Mouse (Mus musculus) cerebellum, adult 11-12 months (tissue): ENCODE measurements around the gene Gba2.
"Not testable (repeated sequence)": the region's sequence is repeated elsewhere in the genome, so short reads cannot be mapped to it uniquely, and the experiment has no call there.

Source experiments
- DNase-seq: peaks from one replicate; pipeline ENCODE4 v3.0.0; 2022

The Gba2 gene

GRCm38 (mm10) chr4:43578376-43579204 is at the start of gene Gba2, which contains the start of gene Rgp1:
Gba2 (minus strand) TSS chr4:43578873.
Rgp1 (plus strand) TSS chr4:43578715.
- peak; percentile 88 for DNase-seq

DNA sequence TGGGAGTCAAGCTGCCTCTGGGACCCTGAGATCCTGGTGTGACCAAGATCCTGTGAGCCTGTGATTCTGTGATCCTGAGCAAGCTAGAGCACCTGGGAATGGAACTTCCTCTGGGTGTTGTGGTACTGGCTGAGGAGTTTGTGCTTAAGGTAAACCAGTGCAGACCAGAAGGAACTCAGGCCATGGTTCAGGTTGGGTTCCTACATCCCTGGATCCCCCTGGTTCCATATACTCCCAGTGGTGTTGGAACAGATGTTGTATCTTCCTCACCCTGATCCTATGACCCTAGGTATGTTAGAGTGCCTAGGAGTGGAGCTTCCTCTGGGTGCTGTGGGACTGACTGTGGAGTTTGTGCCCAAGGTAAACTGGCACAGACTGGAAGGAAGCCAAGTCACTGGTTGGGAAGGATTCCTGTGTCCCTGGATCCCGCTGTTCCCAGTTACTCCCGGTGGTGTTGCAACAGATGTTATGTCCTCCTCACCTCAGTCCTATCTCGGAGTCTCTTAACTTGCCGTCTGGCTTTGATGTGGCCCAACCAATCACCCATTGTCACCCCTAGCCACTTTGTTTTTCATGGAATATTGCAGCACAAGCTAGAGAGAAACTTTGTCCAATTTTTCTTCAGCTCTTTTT is 41.6 kb upstream of the Gba2 start:
- DNase-seq: no peak

- DNase-seq: no peak
Measured at GRCm38 (mm10) chr4:43613060-43613730, 34.5 kb upstream of the Gba2 start.

- DNase-seq: no peak
Measured at GRCm38 (mm10) chr4:43612534-43612933, 33.9 kb upstream of the Gba2 start.

- DNase-seq: no peak
Measured at GRCm38 (mm10) chr4:43604751-43605685, 26.3 kb upstream of the Gba2 start.

DNA sequence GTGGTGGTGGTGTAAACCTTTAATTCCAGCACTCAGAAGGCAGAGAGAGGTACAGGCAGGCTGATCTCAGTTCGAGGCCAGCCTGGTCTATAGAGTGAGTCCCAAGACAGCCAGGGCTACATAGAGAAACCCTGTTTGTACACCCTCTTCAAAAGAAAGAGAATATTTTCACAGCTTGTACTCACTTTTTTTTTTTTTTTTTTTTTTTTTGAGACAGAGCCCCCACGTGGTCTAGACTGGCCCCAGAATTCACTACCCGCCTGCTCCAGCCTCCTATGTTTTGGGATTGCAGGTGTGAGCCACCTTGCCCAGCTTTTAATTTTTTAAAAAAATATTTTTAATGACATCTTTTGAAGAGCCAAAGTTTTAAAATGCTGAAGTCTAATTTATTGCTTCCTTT is 25.4 kb upstream of the Gba2 start:
- no peak for DNase-seq

GRCm38 (mm10) chr4:43600195-43600934 is 21.7 kb upstream of the Gba2 start:
- DNase-seq: no peak

- DNase-seq: no peak
Measured at GRCm38 (mm10) chr4:43598650-43599380, 20.1 kb upstream of the Gba2 start.

DNA sequence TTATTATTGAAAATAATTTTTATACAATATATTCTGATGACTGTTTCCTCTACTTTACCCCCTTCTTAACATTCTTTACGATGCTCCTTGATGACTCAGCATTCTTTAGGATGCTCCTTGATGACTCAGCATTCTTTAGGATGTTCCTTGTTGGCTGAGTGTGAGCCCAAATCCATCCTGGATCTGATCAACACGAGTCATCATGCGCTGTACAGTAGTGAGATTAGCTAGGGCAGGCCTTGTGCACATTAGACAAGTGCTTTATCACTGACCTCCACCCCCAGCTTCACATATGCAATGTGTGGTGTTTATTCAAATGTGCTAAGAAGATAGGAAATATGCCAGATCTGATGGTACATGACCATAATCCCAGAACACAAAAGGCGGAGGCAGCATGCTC is 19.5 kb upstream of the Gba2 start:
- DNase-seq: no peak

- DNase-seq: not testable (repeated sequence)
Measured at GRCm38 (mm10) chr4:43596597-43596996, 17.9 kb upstream of the Gba2 start.

DNA sequence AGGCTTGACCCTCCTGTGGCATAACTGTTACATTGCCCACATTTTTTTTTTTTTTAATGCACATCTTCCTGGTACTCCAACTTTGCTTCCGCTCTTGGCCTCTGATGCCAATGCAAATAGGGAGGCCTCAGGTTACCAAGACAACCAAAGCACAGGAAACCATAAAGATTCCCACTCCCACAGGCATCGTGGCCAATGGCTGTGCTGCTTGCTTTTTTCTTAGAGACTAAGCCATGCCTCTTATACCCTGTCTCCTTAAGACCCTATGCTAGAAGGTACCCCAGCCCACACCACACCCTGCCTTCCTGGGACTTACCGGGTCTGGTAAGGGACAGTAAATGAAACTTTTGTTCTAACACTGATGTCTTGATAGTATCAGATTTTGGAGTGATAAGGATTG is 14.8 kb upstream of the Gba2 start:
- no peak for DNase-seq

DNA sequence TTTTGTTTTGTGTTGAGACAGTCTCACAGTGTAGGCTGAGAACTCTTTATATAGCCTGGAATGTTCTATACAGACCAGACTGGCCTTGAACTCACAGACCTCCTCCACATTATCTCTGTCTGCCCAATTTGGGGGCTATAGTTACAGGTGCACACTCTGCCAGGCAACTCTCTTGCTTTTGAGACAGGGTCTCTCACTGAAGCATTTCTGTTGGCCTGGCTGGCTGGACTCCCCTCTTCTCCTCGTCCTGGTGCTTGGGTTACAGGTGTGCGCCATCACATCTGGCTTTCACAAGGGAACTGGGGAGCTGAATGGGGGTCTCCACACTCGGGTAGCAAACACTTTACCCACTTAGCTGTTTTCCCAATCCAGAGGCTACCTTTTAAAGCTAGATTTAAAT is 13.3 kb upstream of the Gba2 start:
- DNase-seq: no peak

GRCm38 (mm10) chr4:43591543-43591942 is 12.9 kb upstream of the Gba2 start:
- no peak for DNase-seq

DNA sequence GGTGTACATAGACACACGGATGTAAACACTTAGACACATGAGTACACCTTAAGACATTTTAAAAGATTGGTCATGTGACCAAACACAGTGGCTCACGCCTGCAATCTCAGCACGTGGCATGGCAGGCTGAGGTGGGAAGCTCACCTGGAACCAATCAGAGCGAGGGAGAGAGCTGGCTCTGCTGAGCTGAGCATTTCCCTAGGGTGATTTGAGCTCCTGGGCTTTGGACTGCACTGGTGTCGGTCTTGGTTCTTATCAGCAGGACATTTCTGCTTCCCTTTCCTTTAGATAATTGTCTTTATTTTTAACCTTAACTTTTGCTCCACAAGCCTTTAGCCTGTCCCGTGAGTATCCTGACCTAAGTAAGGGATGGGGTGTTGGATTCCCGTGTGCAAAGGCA is 9.0 kb upstream of the Gba2 start:
- no peak for DNase-seq

- peak; percentile 8 for DNase-seq
Measured at GRCm38 (mm10) chr4:43586411-43586810, 7.7 kb upstream of the Gba2 start.

GRCm38 (mm10) chr4:43585682-43586081 is 7.0 kb upstream of the Gba2 start:
- no peak for DNase-seq

DNA sequence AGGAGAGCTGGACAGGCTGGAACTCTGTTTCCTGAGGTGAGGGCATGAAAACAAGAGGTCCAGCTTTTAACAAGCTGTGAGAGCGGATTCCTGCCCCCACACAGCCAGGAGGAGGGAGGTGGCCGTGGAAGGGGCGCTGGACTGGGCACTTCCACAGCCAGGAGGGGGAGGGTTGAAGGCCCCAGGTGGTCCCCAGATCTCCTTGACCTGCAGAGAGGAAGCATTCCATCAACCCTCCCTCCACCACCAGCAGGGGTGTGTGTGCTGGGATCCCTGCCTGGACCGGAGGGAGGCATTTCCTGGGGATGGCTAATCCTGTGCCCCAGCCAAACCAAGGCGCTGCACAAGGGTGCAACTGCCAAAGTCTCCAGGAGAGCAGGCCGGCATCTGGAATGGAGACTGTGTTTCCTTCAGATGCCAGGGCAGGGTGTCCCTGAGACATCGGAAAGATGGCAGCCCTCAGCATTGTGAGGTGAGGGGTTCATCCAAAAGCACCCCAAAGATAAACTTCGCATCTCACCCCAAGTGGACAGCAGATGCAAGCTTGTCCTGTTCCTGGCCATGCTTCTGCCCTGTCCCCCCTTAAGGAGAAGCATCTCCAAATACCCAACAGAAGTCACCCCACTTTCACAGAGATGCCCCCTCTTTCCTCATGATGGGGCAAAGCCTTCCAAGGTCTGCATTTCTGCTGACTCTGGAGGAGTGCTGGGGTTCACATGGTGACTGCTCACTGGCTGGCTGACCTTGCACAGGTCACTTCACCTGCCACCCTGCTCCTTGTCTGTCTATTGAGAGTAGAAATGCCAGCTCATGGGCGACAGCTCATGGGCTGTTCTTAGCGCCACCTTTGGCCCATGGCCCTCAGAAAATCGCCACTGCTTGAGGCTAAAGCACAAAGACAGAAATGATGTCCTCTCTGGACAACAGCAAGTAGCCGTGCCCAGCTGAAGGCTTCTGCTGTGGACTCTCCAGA is 6.1 kb upstream of the Gba2 start, which contains the start of gene Msmp:
TSS of gene Msmp (minus strand) at position 51 of the 973 bp plus-strand sequence.
- DNase-seq: peak; percentile 13

- DNase-seq: no peak
Measured at GRCm38 (mm10) chr4:43583421-43583820, 4.7 kb upstream of the Gba2 start.

DNA sequence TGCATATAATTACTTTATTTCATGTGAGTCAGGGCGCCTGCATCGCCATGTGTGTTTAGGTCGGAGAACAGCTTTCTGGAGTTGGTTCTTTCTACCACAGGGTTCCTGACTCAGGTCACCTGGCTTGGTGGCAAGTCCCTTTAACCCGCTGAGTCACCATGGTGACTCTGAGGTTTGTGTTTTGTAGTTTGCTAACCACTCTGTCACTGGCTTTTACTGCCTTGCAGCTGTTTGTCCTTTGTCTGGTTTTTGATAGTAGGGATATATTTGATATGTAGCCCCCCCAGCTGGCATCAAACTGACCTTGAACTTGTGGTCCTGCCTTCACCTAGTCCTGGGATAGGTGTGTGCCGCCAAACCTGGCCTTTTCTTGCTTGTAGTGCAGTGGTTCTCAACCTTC is 3.6 kb upstream of the Gba2 start:
- DNase-seq: no peak

DNA sequence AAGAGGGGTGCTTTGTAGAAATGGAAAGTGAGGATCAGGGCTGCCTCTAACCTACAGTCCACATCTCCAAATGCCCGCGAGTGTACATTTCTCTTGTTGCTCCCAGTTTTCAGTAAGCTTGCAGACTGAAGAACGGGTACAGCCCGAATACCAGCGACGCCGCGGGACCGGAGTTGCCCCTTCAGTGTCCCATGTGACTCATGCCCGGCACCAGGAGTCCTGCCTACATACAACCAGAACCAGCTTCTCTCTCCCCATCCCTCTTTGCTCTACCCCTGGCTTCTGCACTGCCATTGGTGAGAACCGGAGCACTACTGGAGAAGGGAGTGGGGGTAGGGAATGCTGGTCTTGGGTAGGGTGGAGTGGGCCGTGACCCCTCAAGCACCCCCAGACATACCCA is 2.7 kb upstream of the Gba2 start:
- peak; percentile 7 for DNase-seq
